Mouse (Mus musculus): ENCODE data around the gene Tas2r138.
"Not testable (repeated sequence)": the region's sequence is repeated elsewhere in the genome, so short reads cannot be mapped to it uniquely, and the experiment has no call there.

The Tas2r138 gene

GRCm38 (mm10) chr6:40613260-40613852 is at the start of gene Tas2r138:
Gene Tas2r138, minus strand, starts transcription at chr6:40613310.
- DNase-seq (ENCODE audit: low spot score): no peak

- no peak for DNase-seq (ENCODE audit: low spot score)
These were observed 47.8 kb upstream of the Tas2r138 start for GRCm38 (mm10) chr6:40660930-40661329.

- no peak for DNase-seq (ENCODE audit: low spot score)
These were observed 37.8 kb upstream of the Tas2r138 start for GRCm38 (mm10) chr6:40650953-40651352.

- no peak for DNase-seq (ENCODE audit: low spot score)
These were observed 32.6 kb upstream of the Tas2r138 start for GRCm38 (mm10) chr6:40645701-40646100.

- no peak for DNase-seq (ENCODE audit: low spot score)
These were observed 27.8 kb upstream of the Tas2r138 start for GRCm38 (mm10) chr6:40640710-40641538.

- no peak for DNase-seq (ENCODE audit: low spot score)
These were observed 24.6 kb upstream of the Tas2r138 start for GRCm38 (mm10) chr6:40637755-40638154.

GRCm38 (mm10) chr6:40635559-40635958 is 22.4 kb upstream of the Tas2r138 start:
- no peak for DNase-seq (ENCODE audit: low spot score)

GRCm38 (mm10) chr6:40634640-40635071 is 21.5 kb upstream of the Tas2r138 start:
- peak; percentile 4 for DNase-seq (ENCODE audit: low spot score)

GRCm38 (mm10) chr6:40628406-40629000 is 15.4 kb upstream of the Tas2r138 start, which contains the start of gene Mgam:
Gene Mgam, plus strand, starts transcription at chr6:40628831.
- DNase-seq (ENCODE audit: low spot score): no peak

GRCm38 (mm10) chr6:40626111-40626510 is 13.0 kb upstream of the Tas2r138 start:
- no peak for DNase-seq (ENCODE audit: low spot score)

GRCm38 (mm10) chr6:40617965-40618364 is 4.9 kb upstream of the Tas2r138 start:
- peak; percentile 85 for DNase-seq (ENCODE audit: low spot score)

- no peak for DNase-seq (ENCODE audit: low spot score)
These were observed 2.9 kb downstream of the Tas2r138 start for GRCm38 (mm10) chr6:40610244-40610643.

- DNase-seq (ENCODE audit: low spot score): no peak
These were observed 5.7 kb downstream of the Tas2r138 start for GRCm38 (mm10) chr6:40607431-40607830.

GRCm38 (mm10) chr6:40598546-40598945 is 14.6 kb downstream of the Tas2r138 start:
- DNase-seq (ENCODE audit: low spot score): not testable (repeated sequence)

GRCm38 (mm10) chr6:40594804-40595550 is 18.1 kb downstream of the Tas2r138 start:
- no peak for DNase-seq (ENCODE audit: low spot score)

GRCm38 (mm10) chr6:40588346-40588745 is 24.8 kb downstream of the Tas2r138 start:
- no peak for DNase-seq (ENCODE audit: low spot score)

- DNase-seq (ENCODE audit: low spot score): no peak
These were observed 27.5 kb downstream of the Tas2r138 start, which contains the start of gene Clec5a for GRCm38 (mm10) chr6:40585645-40586044. Gene Clec5a, minus strand, starts transcription at chr6:40585821.

- no peak for DNase-seq (ENCODE audit: low spot score)
These were observed 28.8 kb downstream of the Tas2r138 start for GRCm38 (mm10) chr6:40584336-40584735.

GRCm38 (mm10) chr6:40576305-40576704 is 36.8 kb downstream of the Tas2r138 start:
- no peak for DNase-seq (ENCODE audit: low spot score)

GRCm38 (mm10) chr6:40573618-40574017 is 39.5 kb downstream of the Tas2r138 start:
- DNase-seq (ENCODE audit: low spot score): no peak

- no peak for DNase-seq (ENCODE audit: low spot score)
These were observed 43.9 kb downstream of the Tas2r138 start, which contains the start of gene Olfr460 for GRCm38 (mm10) chr6:40569187-40569586. Gene Olfr460, plus strand, starts transcription at chr6:40569487.
